Mouse (Mus musculus) MEL (cell line): ENCODE data around the gene Podnl1. TPM values are rescaled to one million over a fixed set of nuclear protein-coding genes. Genes with fewer than 3 reads are reported as not detected.

Experiments
- DNase-seq: peaks from one replicate; pipeline ENCODE4 v3.0.0; 2011; ENCODE audit warnings: low read depth, low spot score
- H3K27ac ChIP-seq: 2 replicates; pipeline ENCODE4 v1.5.1; 2012; ENCODE audit warnings: low read depth, mild to moderate bottlenecking, control low read depth, low read length, moderate library complexity; ENCODE audit not compliant: control insufficient read depth
- H3K27me3 ChIP-seq, 2 experiments: fragments of 150-350 bp in 1 of 2; sonication (generic) in 1 of 2; 2 replicates each; pipeline ENCODE4 v1.6.1; 2012; ENCODE audit warnings: low read length in 2 of 2, mild to moderate bottlenecking in 2 of 2, improper control_type of control experiment in 1 of 2, moderate library complexity in 1 of 2; ENCODE audit not compliant: insufficient read depth in 2 of 2, control insufficient read depth in 1 of 2
- H3K36me3 ChIP-seq, 2 experiments: 2 replicates each; pipeline ENCODE4 v1.6.1; 2012 to 2014; ENCODE audit warnings: low read length in 2 of 2, improper control_type of control experiment in 1 of 2, inconsistent platforms in 1 of 2, mild to moderate bottlenecking in 1 of 2; ENCODE audit not compliant: insufficient read depth in 2 of 2, control insufficient read depth in 1 of 2
- H3K4me1 ChIP-seq, 2 experiments: fragments of 150-350 bp in 1 of 2; sonication (generic) in 1 of 2; 2 replicates each; pipeline ENCODE4 v1.6.1; 2012; ENCODE audit warnings: low read length in 2 of 2, improper control_type of control experiment in 1 of 2, mild to moderate bottlenecking in 1 of 2; ENCODE audit not compliant: insufficient read depth in 2 of 2, control insufficient read depth in 1 of 2
- H3K4me3 ChIP-seq, 2 experiments: fragments of 150-350 bp in 1 of 2; sonication (generic) in 1 of 2; 2 replicates each; pipeline ENCODE4 v1.5.1; 2012; ENCODE audit warnings: low read depth in 2 of 2, low read length in 2 of 2, mild to moderate bottlenecking in 2 of 2, moderate library complexity in 2 of 2, control low read depth in 1 of 2, improper control_type of control experiment in 1 of 2; ENCODE audit not compliant: control insufficient read depth in 1 of 2, insufficient read depth in 1 of 2
- H3K79me2 ChIP-seq: 2 replicates; pipeline ENCODE4 v1.6.1; 2012; ENCODE audit warnings: mild to moderate bottlenecking, low read length, moderate library complexity; ENCODE audit not compliant: control insufficient read depth, poor library complexity, insufficient read depth
- H3K9ac ChIP-seq: 2 replicates; pipeline ENCODE4 v1.6.1; 2012; ENCODE audit warnings: low read depth, mild to moderate bottlenecking, control low read depth, low read length, moderate library complexity; ENCODE audit not compliant: control insufficient read depth, poor library complexity, severe bottlenecking
- H3K9me3 ChIP-seq: fragments of 150-350 bp; sonication (generic); replicated peaks from 2 replicates; pipeline ENCODE4 v1.6.1; 2012; ENCODE audit warnings: mild to moderate bottlenecking, low read length, improper control_type of control experiment, moderate library complexity; ENCODE audit not compliant: insufficient read depth
- BHLHE40 ChIP-seq: IDR thresholded peaks from 2 replicates; pipeline ENCODE4 v1.6.1; 2012; ENCODE audit warnings: low read depth, mild to moderate bottlenecking, inconsistent platforms, low read length, improper control_type of control experiment, borderline replicate concordance
- CTCF ChIP-seq, 3 experiments: IDR thresholded peaks in 2 of 3; conservative IDR thresholded peaks in 1 of 3; 2 replicates each; pipeline ENCODE4 v1.5.1; 2011 to 2012; ENCODE audit warnings: low read length in 3 of 3, low read depth in 2 of 3, mild to moderate bottlenecking in 2 of 3, improper control_type of control experiment in 1 of 3, inconsistent platforms in 1 of 3, mixed read lengths in 1 of 3, moderate library complexity in 1 of 3; ENCODE audit not compliant: control insufficient read depth in 1 of 3, insufficient read depth in 1 of 3, poor library complexity in 1 of 3, severe bottlenecking in 1 of 3
- ETS1 ChIP-seq: IDR thresholded peaks from 2 replicates; pipeline ENCODE4 v1.6.1; 2012; ENCODE audit warnings: low read depth, mild to moderate bottlenecking, inconsistent platforms, low read length, improper control_type of control experiment, moderate library complexity
- GABPA ChIP-seq: IDR thresholded peaks from 2 replicates; pipeline ENCODE4 v1.6.1; 2012; ENCODE audit warnings: low read depth, mild to moderate bottlenecking, inconsistent platforms, low read length, improper control_type of control experiment, moderate library complexity
- HCFC1 ChIP-seq: IDR thresholded peaks from 2 replicates; pipeline ENCODE4 v1.6.1; 2012; ENCODE audit warnings: low read depth, mild to moderate bottlenecking, inconsistent platforms, low read length, improper control_type of control experiment, moderate library complexity
- KAT2A ChIP-seq: conservative IDR thresholded peaks from 2 replicates; pipeline ENCODE4 v1.6.1; 2012; ENCODE audit warnings: low read depth, low read length, improper control_type of control experiment, inconsistent platforms
- MAZ ChIP-seq: IDR thresholded peaks from 2 replicates; pipeline ENCODE4 v1.6.1; 2012; ENCODE audit warnings: low read depth, mild to moderate bottlenecking, inconsistent platforms, low read length, improper control_type of control experiment
- MXI1 ChIP-seq: IDR thresholded peaks from 2 replicates; pipeline ENCODE4 v1.6.1; 2011; ENCODE audit warnings: mild to moderate bottlenecking, low read depth, low read length, improper control_type of control experiment
- MYC ChIP-seq: IDR thresholded peaks from 2 replicates; pipeline ENCODE4 v1.6.1; 2011; ENCODE audit warnings: low read depth, mild to moderate bottlenecking, low read length, improper control_type of control experiment, moderate library complexity
- NELFE ChIP-seq: IDR thresholded peaks from 2 replicates; pipeline ENCODE4 v1.6.1; 2011; ENCODE audit warnings: low read depth, low read length, improper control_type of control experiment
- NRF1 ChIP-seq: IDR thresholded peaks from 2 replicates; pipeline ENCODE4 v1.6.1; 2014; ENCODE audit warnings: low read depth, mild to moderate bottlenecking, inconsistent platforms, low read length, improper control_type of control experiment, moderate library complexity; ENCODE audit not compliant: poor library complexity, insufficient read depth, severe bottlenecking
- POLR2AphosphoS2 ChIP-seq: IDR thresholded peaks from 2 replicates; pipeline ENCODE4 v1.6.1; 2011; ENCODE audit warnings: low read length, improper control_type of control experiment
- POLR2AphosphoS5 ChIP-seq: IDR thresholded peaks from 2 replicates; pipeline ENCODE4 v1.6.1; 2012; ENCODE audit warnings: low read depth, borderline replicate concordance, mild to moderate bottlenecking, inconsistent platforms, low read length, moderate library complexity, mixed read lengths
- RAD21 ChIP-seq: IDR thresholded peaks from 2 replicates; pipeline ENCODE4 v1.6.1; 2011; ENCODE audit warnings: mild to moderate bottlenecking, low read depth, low read length, improper control_type of control experiment
- RCOR1 ChIP-seq: IDR thresholded peaks from 2 replicates; pipeline ENCODE4 v1.6.1; 2012; ENCODE audit warnings: low read depth, mild to moderate bottlenecking, inconsistent platforms, low read length, improper control_type of control experiment
- TAL1 ChIP-seq: IDR thresholded peaks from 2 replicates; pipeline ENCODE4 v1.6.1; 2012; ENCODE audit warnings: mild to moderate bottlenecking, inconsistent platforms, low read length, moderate library complexity, mixed read lengths
- TBP ChIP-seq: IDR thresholded peaks from 2 replicates; pipeline ENCODE4 v1.8.0; 2011; ENCODE audit warnings: low read depth, low read length, improper control_type of control experiment
- TCF12 ChIP-seq: IDR thresholded peaks from 2 replicates; pipeline ENCODE4 v1.6.1; 2014; ENCODE audit warnings: low read depth, mild to moderate bottlenecking, inconsistent platforms, low read length, improper control_type of control experiment, moderate library complexity
- ZNF384 ChIP-seq: IDR thresholded peaks from 2 replicates; pipeline ENCODE4 v1.6.1; 2012; ENCODE audit warnings: low read depth, mild to moderate bottlenecking, inconsistent platforms, low read length, improper control_type of control experiment
- polyA plus RNA-seq, 2 experiments: library from polyadenylated mRNA; stranded (reverse) in 1 of 2; unstranded in 1 of 2; fragments of >175 nt in 1 of 2; fragments of >200 nt in 1 of 2; gene quantifications; 2 replicates each; pipeline versions ENCODE4 v1.2.1 to v1.2.4; 2012; ENCODE audit warnings: low replicate concordance in 2 of 2, low read depth in 1 of 2; ENCODE audit not compliant: insufficient read length in 2 of 2, insufficient read depth in 1 of 2, missing spikeins in 1 of 2
- total RNA-seq: library from RNA; depleted of rRNA; stranded (reverse); fragments of 300-350 nt; gene quantifications from 2 replicates; pipeline ENCODE4 v1.2.3, GENCODE M21; 2012

The Podnl1 gene
- total and polyA plus RNA-seq, 3 experiments: 0.04 to 0.08 TPM; not detected in 1

GRCm38 (mm10) chr8:84126742-84127141, 953 bp downstream of the Podnl1 start:
- H3K27ac ChIP-seq: no peak overlapping the region
- no peak for DNase-seq

GRCm38 (mm10) chr8:84127202-84127901, 1.6 kb downstream of the Podnl1 start:
- Histone ChIP-seq H3K27me3 (no peaks in the 10 kb centered on the region), H3K79me2 (no peaks in the 10 kb centered on the region), H3K4me3 (no peak overlapping the region), H3K9ac (no peak overlapping the region), H3K9me3 (no peaks in the 10 kb centered on the region), H3K4me1 (peaks cover 0 to 7% of the 10 kb centered on the region in 2 experiments; a peak in 1 of 4 replicates), H3K36me3 (no peaks in the 10 kb centered on the region), H3K27ac (no peak overlapping the region)
- TF ChIP-seq BHLHE40 (no peak), CTCF (IDR thresholded peaks at IDR 0.05 in 2 of 3, conservative IDR thresholded peaks at IDR 0.05 in 1 of 3; ENCODE audit: control insufficient read depth in 1 of 3, insufficient read depth in 1 of 3, low read depth in 2 of 3, low read length in 3 of 3, poor library complexity in 1 of 3, severe bottlenecking in 1 of 3) (no peak)
- no peak for DNase-seq

More at GRCm38 (mm10) chr8:84126742-84127141, 953 bp downstream of the Podnl1 start:
- no peak overlapping the region for H3K9ac ChIP-seq
- TF ChIP-seq NELFE: no peak
- TF ChIP-seq BHLHE40: no peak
- TF ChIP-seq MYC: no peak
- no peak for TF ChIP-seq MXI1
- TF ChIP-seq TBP: no peak
- TF ChIP-seq HCFC1: no peak
- TF ChIP-seq MAZ: no peak
- no peak for TF ChIP-seq NRF1
- no peak for TF ChIP-seq KAT2A
- no peak for TF ChIP-seq TCF12
- TF ChIP-seq ETS1: no peak
- no peak for TF ChIP-seq TAL1
- TF ChIP-seq RCOR1: no peak
- no peak for TF ChIP-seq POLR2AphosphoS5
- TF ChIP-seq ZNF384: no peak
- no peak for TF ChIP-seq RAD21
- TF ChIP-seq POLR2AphosphoS2: no peak
- TF ChIP-seq GABPA: no peak
- TF ChIP-seq, all 39 proteins: peak for 0
- Histone ChIP-seq H3K79me2 (no peaks in the 10 kb centered on the region), H3K4me1 (peaks cover 0 to 7% of the 10 kb centered on the region in 2 experiments; a peak in 1 of 4 replicates), H3K4me3 (no peak overlapping the region), H3K27me3 (no peaks in the 10 kb centered on the region), H3K9me3 (no peaks in the 10 kb centered on the region), H3K36me3 (no peaks in the 10 kb centered on the region)
